12 mouse cellular contexts compared by ENCODE assay signal in genomic region chr11:62537089-62537488, GRCm38 (mm10). TPM values are rescaled to one million over a fixed set of nuclear protein-coding genes. Genes with fewer than 3 reads are reported as not detected.
A peak's percentile ranks its signal among the peaks of the same experiment; 100 is the strongest.
DNase-seq lines count a peak whose midpoint lies in the region; ATAC-seq and TF ChIP-seq lines count a peak whose summit lies in the region.
"Had no signal": no experiment of that assay in that cellular context is flagged by ENCODE, and none has a peak within 500 bp of the region (broad histone marks: within the 10 kb centered on the region; RNA-seq: fewer than 3 reads in every experiment).

No protein-coding gene starts in this region.

- H3K27me3 ChIP-seq in heart, postnatal 0 days (ENCODE audit: control insufficient read depth, insufficient read depth, low read length): no peaks in the 10 kb centered on the region
- no peaks in the 10 kb centered on the region for H3K27me3 ChIP-seq in ES-Bruce4 (ENCODE audit: control insufficient read depth, insufficient read depth, low read length, poor library complexity, severe bottlenecking)
- no peaks in the 10 kb centered on the region for H3K27me3 ChIP-seq in forebrain, postnatal 0 days (ENCODE audit: insufficient read depth, low read length)
- no peaks in the 10 kb centered on the region for H3K27me3 ChIP-seq in midbrain, embryonic 14.5 days (ENCODE audit: control insufficient read depth, insufficient read depth, low read length)

- 92% methylated on average over 8 of the region's 8 CpGs for WGBS in heart, postnatal 0 days
- 56% methylated on average over 8 of the region's 8 CpGs for WGBS in forebrain, postnatal 0 days
- 84% methylated on average over 8 of the region's 8 CpGs for WGBS in midbrain, embryonic 14.5 days

- H3K36me3 ChIP-seq in heart, postnatal 0 days (replicated peaks; ENCODE audit: control insufficient read depth, insufficient read depth, low read length): no peaks in the 10 kb centered on the region
- H3K36me3 ChIP-seq in ES-Bruce4 (ENCODE audit: control insufficient read depth, insufficient read depth, low read length, poor library complexity, severe bottlenecking): peaks cover 28% of the 10 kb centered on the region
- H3K36me3 ChIP-seq in forebrain, postnatal 0 days (ENCODE audit: insufficient read depth): peaks cover 18% of the 10 kb centered on the region; the same call in 1 of the 2 replicates
- H3K36me3 ChIP-seq in midbrain, embryonic 14.5 days (ENCODE audit: control insufficient read depth, insufficient read depth, low read length): peaks cover 18% of the 10 kb centered on the region

- no peak for TF ChIP-seq EP300 in heart, postnatal 0 days (IDR thresholded peaks at IDR 0.05; ENCODE audit: low read depth)
- no peak for TF ChIP-seq EP300 in ES-Bruce4 (IDR thresholded peaks at IDR 0.05; ENCODE audit: insufficient read depth, low read depth, low read length)

- H3K4me1 ChIP-seq in heart, postnatal 0 days (ENCODE audit: control insufficient read depth, insufficient read depth): peaks cover 9% of the 10 kb centered on the region; the same call in 1 of the 2 replicates
- peaks cover 1% of the 10 kb centered on the region for H3K4me1 ChIP-seq in ES-Bruce4 (ENCODE audit: control insufficient read depth, insufficient read depth, low read length)
- H3K4me1 ChIP-seq in forebrain, postnatal 0 days (ENCODE audit: insufficient read depth): peaks cover 9% of the 10 kb centered on the region
- H3K4me1 ChIP-seq in midbrain, embryonic 14.5 days (ENCODE audit: control insufficient read depth, insufficient read depth, low read length): peaks cover 15% of the 10 kb centered on the region

- no peak overlapping the region for H3K9ac ChIP-seq in heart, postnatal 0 days (replicated peaks; ENCODE audit: low read depth, low read length)
- 0 out of 2 replicates have a peak overlapping the region, but pooled peaks have one; percentile 27 for H3K9ac ChIP-seq in ES-Bruce4 (ENCODE audit: low read depth, poor library complexity, severe bottlenecking)
- peak overlapping the region; percentile 14; the same call in 1 of the 2 replicates for H3K9ac ChIP-seq in forebrain, postnatal 0 days
- peak overlapping the region; percentile 47; the same call in 1 of the 2 replicates for H3K9ac ChIP-seq in midbrain, embryonic 14.5 days (replicated peaks; ENCODE audit: low read length)

- TF ChIP-seq POLR2A in ES-Bruce4 (IDR thresholded peaks at IDR 0.05; ENCODE audit: insufficient read depth, low read length): no peak

- H3K4me3 ChIP-seq in heart, postnatal 0 days (ENCODE audit: low read depth, low read length): no peak overlapping the region
- H3K4me3 ChIP-seq in ES-Bruce4 (ENCODE audit: low read depth, low read length): no peak overlapping the region
- H3K4me3 ChIP-seq in forebrain, postnatal 0 days (ENCODE audit: low read depth, low read length): peak overlapping the region; percentile 85
- H3K4me3 ChIP-seq in midbrain, embryonic 14.5 days (replicated peaks; ENCODE audit: low read depth, low read length): peak overlapping the region; percentile 81

- no peak overlapping the region for H3K27ac ChIP-seq in heart, postnatal 0 days (ENCODE audit: low read depth)
- H3K27ac ChIP-seq in ES-Bruce4 (ENCODE audit: insufficient read depth, low read length): no peak overlapping the region
- H3K27ac ChIP-seq in forebrain, postnatal 0 days (ENCODE audit: low read depth, low read length): no peak overlapping the region
- no peak overlapping the region for H3K27ac ChIP-seq in midbrain, embryonic 14.5 days (replicated peaks; ENCODE audit: low read depth, low read length)

- no peak for ATAC-seq in heart, postnatal 0 days (ENCODE audit: insufficient read depth, low read depth)
- ATAC-seq in forebrain, postnatal 0 days: no peak
- ATAC-seq in midbrain, embryonic 14.5 days (ENCODE audit: low FRiP score, low TSS enrichment): no peak
- ATAC-seq in inflammation-experienced regulatory T-cells, adult 6 months: no peak

- peak overlapping the region; percentile 90; the same call in 1 of the 2 replicates for H3K4me2 ChIP-seq in heart, postnatal 0 days (ENCODE audit: low read depth, low read length)
- peak overlapping the region; percentile 81 for H3K4me2 ChIP-seq in forebrain, postnatal 0 days (ENCODE audit: low read depth)
- H3K4me2 ChIP-seq in midbrain, embryonic 14.5 days (ENCODE audit: low read length): peak overlapping the region; percentile 85

- TF ChIP-seq CTCF in heart, postnatal 0 days (IDR thresholded peaks at IDR 0.05; ENCODE audit: low read depth): no peak
- no peak for TF ChIP-seq CTCF in ES-Bruce4 (IDR thresholded peaks at IDR 0.05; ENCODE audit: low read depth, low read length)
- no peak for TF ChIP-seq CTCF in forebrain, postnatal 0 days (IDR thresholded peaks at IDR 0.05; ENCODE audit: low read depth)

- DNase-seq in heart, postnatal 0 days (ENCODE audit: low spot score): no peak
- no peak for DNase-seq in heart, postnatal 4 days
- no peak for DNase-seq in forebrain, postnatal 0 days
- no peak for DNase-seq in midbrain, embryonic 14.5 days
- DNase-seq in lung, postnatal 25 days (ENCODE audit: low spot score): no peak
- DNase-seq in thymus, postnatal 10 days (ENCODE audit: low spot score in 2 of 2): no peak
- DNase-seq: cerebellum, adult 9-11 months; gastrocnemius, postnatal 14 days; heart, postnatal 10 days; kidney, postnatal 14 days had no signal

- no peaks in the 10 kb centered on the region for H3K9me3 ChIP-seq in heart, postnatal 0 days (replicated peaks; ENCODE audit: control insufficient read depth, low read length)
- no peaks in the 10 kb centered on the region for H3K9me3 ChIP-seq in ES-Bruce4 (replicated peaks; ENCODE audit: control insufficient read depth, insufficient read depth, low read length, poor library complexity, severe bottlenecking)
- H3K9me3 ChIP-seq in forebrain, postnatal 0 days (ENCODE audit: low read length): no peaks in the 10 kb centered on the region
- H3K9me3 ChIP-seq in midbrain, embryonic 14.5 days (ENCODE audit: control insufficient read depth, low read length): no peaks in the 10 kb centered on the region

RNA-seq across cellular contexts. Expression of gene Cenpv, which starts 2.0 kb away (rescaled TPM):
- 19.1 and 111 TPM in 2 replicates for total RNA-seq in heart, postnatal 0 days (2014; rRNA removed; ENCODE audit: low replicate concordance)
- polyA plus RNA-seq in heart, postnatal 0 days (2015; fragmentation: Nextera tagmentation; extraction: Ambion mirVana): 13.1 and 14.6 TPM in 2 replicates
- total RNA-seq in heart, postnatal 4 days (2021): 10 to 100 TPM; 23.8 to 25.7 TPM
- 66.9 and 77.3 TPM in 2 replicates for polyA plus RNA-seq in ES-Bruce4 (2011; ENCODE audit: insufficient read depth, insufficient read length, low read depth, missing spikeins)
- 79.0 and 112 TPM in 2 replicates for total RNA-seq in forebrain, postnatal 0 days (2014; rRNA removed)
- polyA plus RNA-seq in forebrain, postnatal 0 days (2015; fragmentation: Nextera tagmentation; extraction: Ambion mirVana): 50.8 and 68.0 TPM in 2 replicates
- polyA plus RNA-seq in midbrain, embryonic 14.5 days (2014; fragmentation: Nextera tagmentation; extraction: Ambion mirVana): 72.2 and 89.3 TPM in 2 replicates
- 1 to 10 TPM in 1 of 3 experiments, under 1 TPM in 1, not detected in 1; 0.40 to 2.0 TPM for polyA plus RNA-seq in inflammation-experienced regulatory T-cells, adult 6 months (2017; shearing (Covaris generic))

RNA-seq across cellular contexts. Expression of gene Ubb, which starts 13.9 kb away (rescaled TPM):
- 704 and 828 TPM in 2 replicates for total RNA-seq in heart, postnatal 0 days (2014; rRNA removed; ENCODE audit: low replicate concordance)
- polyA plus RNA-seq in heart, postnatal 0 days (2015; fragmentation: Nextera tagmentation; extraction: Ambion mirVana): 1,871 and 2,053 TPM in 2 replicates
- 100 to 1,000 TPM; 828 to 847 TPM for total RNA-seq in heart, postnatal 4 days (2021)
- 626 and 640 TPM in 2 replicates for polyA plus RNA-seq in ES-Bruce4 (2011; ENCODE audit: insufficient read depth, insufficient read length, low read depth, missing spikeins)
- 1,115 and 1,190 TPM in 2 replicates for total RNA-seq in forebrain, postnatal 0 days (2014; rRNA removed)
- 4,663 and 5,112 TPM in 2 replicates for polyA plus RNA-seq in forebrain, postnatal 0 days (2015; fragmentation: Nextera tagmentation; extraction: Ambion mirVana)
- 4,878 and 5,143 TPM in 2 replicates for polyA plus RNA-seq in midbrain, embryonic 14.5 days (2014; fragmentation: Nextera tagmentation; extraction: Ambion mirVana)
- 1,000 to 10,000 TPM; 5,207 to 7,023 (median 5,768) TPM for polyA plus RNA-seq in inflammation-experienced regulatory T-cells, adult 6 months (2017; shearing (Covaris generic))

RNA-seq across cellular contexts. Expression of gene Trpv2, which starts 37.2 kb away (rescaled TPM):
- total RNA-seq in heart, postnatal 0 days (2014; rRNA removed; ENCODE audit: low replicate concordance): 6.4 and 7.7 TPM in 2 replicates
- 2.6 and 3.0 TPM in 2 replicates for polyA plus RNA-seq in heart, postnatal 0 days (2015; fragmentation: Nextera tagmentation; extraction: Ambion mirVana)
- total RNA-seq in heart, postnatal 4 days (2021): 1 to 10 TPM; 3.0 to 3.2 TPM
- polyA plus RNA-seq in ES-Bruce4 (2011; ENCODE audit: insufficient read depth, insufficient read length, low read depth, missing spikeins): 1.5 and 1.9 TPM in 2 replicates
- 38.1 and 46.6 TPM in 2 replicates for total RNA-seq in forebrain, postnatal 0 days (2014; rRNA removed)
- polyA plus RNA-seq in forebrain, postnatal 0 days (2015; fragmentation: Nextera tagmentation; extraction: Ambion mirVana): 21.6 and 26.2 TPM in 2 replicates
- polyA plus RNA-seq in midbrain, embryonic 14.5 days (2014; fragmentation: Nextera tagmentation; extraction: Ambion mirVana): 26.4 and 28.0 TPM in 2 replicates
- polyA plus RNA-seq in inflammation-experienced regulatory T-cells, adult 6 months (2017; shearing (Covaris generic)): 100 to 1,000 TPM in 1 of 3 experiments, 10 to 100 TPM in 2; 73.0 to 108 (median 73.7) TPM

Comparison
In these comparisons a context has a peak if more than half of its experiments do, and no peak if none do; other contexts are left out.
1. H3K4me3 ChIP-seq: peak in forebrain, postnatal 0 days (single experiment) and midbrain, embryonic 14.5 days (single experiment); none in heart, postnatal 0 days (single experiment) and ES-Bruce4 (single experiment).
2. Peak in every context shown above with its lines, with median percentiles within 50 percentile points of each other: H3K4me2 ChIP-seq.